Mouse (Mus musculus) bone marrow, adult 2 months (tissue): Measurements from ENCODE around the gene Parp9. TPM values are rescaled to one million over a fixed set of nuclear protein-coding genes. Genes with fewer than 3 reads are reported as not detected.
A peak's percentile ranks its signal among the peaks of the same experiment; 100 is the strongest.
"Not testable (repeated sequence)": the region's sequence is repeated elsewhere in the genome, so short reads cannot be mapped to it uniquely, and the experiment has no call there.

ENCODE experiments used
- H3K27ac ChIP-seq: fragments of 200-500 bp; 2 replicates; pipeline ENCODE4 v1.5.1; 2012; ENCODE audit warnings: low read depth, mild to moderate bottlenecking, control low read depth, inconsistent platforms, low read length; ENCODE audit not compliant: control insufficient read depth, poor library complexity, insufficient read depth
- H3K4me1 ChIP-seq: fragments of 200-500 bp; 2 replicates; pipeline ENCODE4 v1.6.1; 2011; ENCODE audit warnings: low read length; ENCODE audit not compliant: control insufficient read depth, insufficient read depth
- H3K4me3 ChIP-seq: fragments of 200-500 bp; replicated peaks from 2 replicates; pipeline ENCODE3; 2011; ENCODE audit warnings: mild to moderate bottlenecking, low read depth, low read length, control low read depth; ENCODE audit not compliant: control insufficient read depth
- CTCF ChIP-seq: fragments of 200-500 bp; IDR thresholded peaks from 2 replicates; pipeline ENCODE4 v1.5.1; 2011; ENCODE audit warnings: low read length, control low read depth; ENCODE audit not compliant: control insufficient read depth, insufficient read depth
- POLR2A ChIP-seq: fragments of 200-500 bp; IDR thresholded peaks from 2 replicates; pipeline ENCODE4 v1.6.1; 2011; ENCODE audit warnings: low read depth, mild to moderate bottlenecking, control low read depth, low read length, borderline replicate concordance; ENCODE audit not compliant: control insufficient read depth
- WGBS: fragments of 180-500 bp; shearing (Covaris S2); methylation state at CpG from one replicate; pipeline ENCODE4 v1.1.7; 2018; 5-methylcytosine and 5-hydroxymethylcytosine counted together
- polyA plus RNA-seq: library from polyadenylated mRNA; stranded (reverse); fragments of >200 nt; gene quantifications from 2 replicates; pipeline ENCODE4 v1.2.4, GENCODE M21; 2011; ENCODE audit warnings: low replicate concordance; ENCODE audit not compliant: missing spikeins, insufficient read depth, insufficient read length

Parp9 gene
- 18.7 and 19.6 TPM in 2 replicates for polyA plus RNA-seq

GRCm38 (mm10) chr16:35938211-35939151 is at the start of gene Parp9, which contains the start of gene Dtx3l:
Gene Parp9, plus strand, starts transcription at chr16:35938470.
Gene Dtx3l, minus strand, starts transcription at chr16:35939151.
- Histone ChIP-seq H3K4me3 (peak within 1 kb of the TSS; percentile 90), H3K27ac (peak within 1 kb of the TSS; percentile 92), H3K4me1 (no peaks in the 10 kb centered on the region; the same call in 1 of the 2 replicates)
- peak; percentile 75 for TF ChIP-seq POLR2A
- TF ChIP-seq CTCF = no peak
- under 1% methylated on average over 52 of the region's 52 CpGs for WGBS

- Histone ChIP-seq H3K4me1 (no peaks in the 10 kb centered on the region), H3K27ac (no peak overlapping the region), H3K4me3 (no peak overlapping the region)
- 87% methylated on average over 5 of the region's 5 CpGs for WGBS
- TF ChIP-seq POLR2A = no peak
- no peak for TF ChIP-seq CTCF
These were observed 49.4 kb upstream of the Parp9 start for GRCm38 (mm10) chr16:35888910-35889309.

DNA sequence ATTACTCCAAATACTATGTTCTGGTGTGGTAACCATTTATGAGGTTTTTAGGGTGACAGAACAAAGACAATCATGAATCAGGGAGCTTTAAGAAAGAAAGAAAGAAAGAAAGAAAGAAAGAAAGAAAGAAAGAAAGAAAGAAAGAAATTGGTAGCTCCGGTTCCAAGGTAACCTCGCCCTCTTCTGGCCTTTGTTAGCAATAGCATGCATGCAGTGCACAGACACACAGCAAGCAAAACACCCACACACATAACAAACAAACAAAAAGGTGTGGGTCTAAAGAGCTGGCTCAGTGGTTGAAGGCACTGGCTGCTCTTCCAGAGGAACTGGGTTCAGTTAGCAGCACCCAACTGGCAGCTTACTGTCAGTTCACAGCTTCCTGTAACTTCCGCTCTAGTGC is 47.6 kb upstream of the Parp9 start:
- Histone ChIP-seq H3K27ac (no peak overlapping the region), H3K4me3 (no peak overlapping the region), H3K4me1 (no peaks in the 10 kb centered on the region; the same call in 1 of the 2 replicates)
- TF ChIP-seq POLR2A (no peak), CTCF (peak; percentile 38)
- WGBS = 77% methylated on average over 3 of the region's 3 CpGs

DNA sequence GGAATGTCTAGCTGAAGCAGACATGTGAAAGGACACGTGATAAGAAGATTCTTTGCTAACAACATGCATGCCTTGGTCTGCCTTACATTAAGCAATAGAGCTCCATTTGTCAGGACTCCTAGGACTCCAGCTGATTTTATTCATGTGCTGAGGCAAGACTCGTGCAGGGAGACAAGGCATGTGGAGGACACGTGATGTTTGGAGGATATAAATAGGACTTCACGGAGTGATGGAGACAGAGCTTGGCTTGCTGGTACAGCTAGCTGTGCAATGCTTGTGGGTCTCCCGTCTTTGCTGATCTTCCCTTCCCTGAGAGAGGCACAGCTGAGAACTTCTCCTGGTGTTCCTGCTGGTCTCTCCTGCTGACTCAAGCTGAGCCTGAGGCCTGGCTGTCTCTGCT is 46.7 kb upstream of the Parp9 start:
- H3K4me1 ChIP-seq, H3K27ac ChIP-seq, H3K4me3 ChIP-seq: not testable (repeated sequence)
- 73% methylated on average over 5 of the region's 5 CpGs for WGBS

GRCm38 (mm10) chr16:35894997-35895396 is 43.3 kb upstream of the Parp9 start:
- WGBS = 55% methylated on average over 6 of the region's 6 CpGs
- Histone ChIP-seq H3K4me3 (no peak overlapping the region), H3K4me1 (no peaks in the 10 kb centered on the region; the same call in 1 of the 2 replicates), H3K27ac (no peak overlapping the region)
- no peak for TF ChIP-seq POLR2A
- no peak for TF ChIP-seq CTCF

- Histone ChIP-seq H3K4me1 (peaks cover 8% of the 10 kb centered on the region), H3K27ac (no peak overlapping the region), H3K4me3 (no peak overlapping the region)
- TF ChIP-seq POLR2A = no peak
- TF ChIP-seq CTCF = no peak
- 53% methylated on average over 3 of the region's 3 CpGs for WGBS
These were observed 37.7 kb upstream of the Parp9 start for GRCm38 (mm10) chr16:35900541-35900940.

DNA sequence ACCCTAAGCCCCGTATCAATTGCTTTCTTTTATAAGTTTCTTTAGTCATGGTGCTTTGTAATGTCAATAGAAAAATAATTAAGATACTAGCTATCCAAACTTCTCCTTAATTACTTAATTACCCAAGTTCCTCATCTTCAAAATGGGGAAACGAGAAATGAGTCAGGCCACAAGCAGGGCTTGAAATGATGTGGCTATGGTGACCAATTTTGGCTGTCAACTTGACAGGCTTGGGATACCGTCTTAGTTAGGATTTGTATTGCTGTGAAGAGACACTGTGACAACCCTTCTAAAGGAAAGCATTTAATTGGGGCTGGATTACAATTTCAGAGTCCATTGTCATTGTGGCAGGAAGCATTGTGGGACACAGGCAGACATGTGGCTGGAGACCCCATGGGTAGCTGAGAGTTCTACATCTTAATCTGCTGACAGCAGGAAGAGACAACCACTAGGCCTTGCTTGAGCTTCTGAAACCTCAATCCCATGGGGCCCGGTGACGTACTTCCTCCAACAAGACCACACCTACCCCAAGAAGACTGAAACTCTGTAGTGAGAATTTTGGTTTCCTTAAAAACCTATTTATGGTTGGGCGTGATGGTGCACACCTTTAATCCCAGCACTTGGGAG is 35.1 kb upstream of the Parp9 start:
- H3K4me1 ChIP-seq = peaks cover 8% of the 10 kb centered on the region
- no peak overlapping the region for H3K4me3 ChIP-seq
- 45% methylated on average over 6 of the region's 6 CpGs for WGBS
- TF ChIP-seq CTCF (no peak), POLR2A (no peak)
- H3K27ac ChIP-seq = peak overlapping the region; percentile 6; the same call in 1 of the 2 replicates

- TF ChIP-seq CTCF (no peak), POLR2A (no peak)
- Histone ChIP-seq H3K4me1 (peaks cover 8% of the 10 kb centered on the region), H3K27ac (no peak overlapping the region; the same call in 1 of the 2 replicates), H3K4me3 (no peak overlapping the region)
- WGBS = 32% methylated on average over 4 of the region's 4 CpGs
These were observed 34.0 kb upstream of the Parp9 start for GRCm38 (mm10) chr16:35904121-35904736.
